In the genomic region with DNA sequence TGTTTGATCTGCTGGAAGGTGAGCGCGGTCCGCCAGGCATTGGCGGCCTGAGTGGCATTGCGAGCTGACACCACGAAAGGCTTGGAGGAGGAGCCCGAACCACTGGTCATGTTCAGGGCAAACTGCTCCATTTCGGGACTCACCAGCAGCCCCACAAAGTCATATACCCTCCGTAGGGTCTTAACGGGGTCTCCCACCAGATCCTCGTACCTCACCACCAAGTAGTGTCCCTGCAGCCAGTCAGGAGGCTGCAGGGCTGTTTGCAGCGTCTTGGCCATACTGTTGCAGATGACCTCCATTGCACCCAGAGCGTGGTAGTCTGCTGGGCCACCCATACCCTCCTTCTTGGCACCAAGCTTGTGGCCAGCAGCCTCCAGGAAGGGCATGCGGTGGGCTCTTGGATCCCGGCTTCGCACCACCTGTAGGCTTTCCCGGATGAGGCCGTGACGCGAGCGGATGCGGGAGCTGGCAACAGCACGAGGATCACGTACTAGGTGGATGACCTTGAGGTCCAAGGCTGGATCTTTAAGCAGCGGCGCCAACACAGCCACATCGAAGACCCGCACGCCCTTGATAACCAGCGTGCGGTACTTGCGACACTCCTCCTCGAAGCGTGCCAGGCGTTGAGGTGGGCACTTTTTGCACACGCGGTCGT, we compare ENCODE assay signal across 7 mouse cellular contexts. TPM values are rescaled to one million over a fixed set of nuclear protein-coding genes. Genes with fewer than 3 reads are reported as not detected.
DNase-seq lines count a peak whose midpoint lies in the region; ATAC-seq and TF ChIP-seq lines count a peak whose summit lies in the region.

No protein-coding gene starts in this region.

- peaks cover 78% of the 10 kb centered on the region for H3K27me3 ChIP-seq in megakaryocyte, embryonic 14.5 days (replicated peaks)
- H3K27me3 ChIP-seq in liver, embryonic 13.5 days: peaks cover 64% of the 10 kb centered on the region
- H3K27me3 ChIP-seq in stomach, postnatal 0 days (ENCODE audit: control insufficient read depth, insufficient read depth, low read length): no peaks in the 10 kb centered on the region

- TF ChIP-seq EP300 in stomach, postnatal 0 days (optimal IDR thresholded peaks at IDR 0.05): no peak

- peak; percentile 8 to 15 for DNase-seq in cerebellum, postnatal 36 days
- peak; percentile 9 for DNase-seq in heart, postnatal 4 days
- no peak for DNase-seq in liver, embryonic 13.5 days
- DNase-seq in stomach, postnatal 0 days (ENCODE audit: low spot score): no peak

- no peaks in the 10 kb centered on the region for H3K36me3 ChIP-seq in megakaryocyte, embryonic 14.5 days (replicated peaks; ENCODE audit: low read length)
- H3K36me3 ChIP-seq in liver, embryonic 13.5 days: no peaks in the 10 kb centered on the region
- H3K36me3 ChIP-seq in stomach, postnatal 0 days (ENCODE audit: control insufficient read depth, insufficient read depth, low read length): no peaks in the 10 kb centered on the region

- peak overlapping the region; percentile 70 for H3K4me2 ChIP-seq in liver, embryonic 13.5 days
- H3K4me2 ChIP-seq in stomach, postnatal 0 days (replicated peaks; ENCODE audit: low read depth): peak overlapping the region; percentile 95

- H3K9ac ChIP-seq in liver, embryonic 13.5 days: no peak overlapping the region
- H3K9ac ChIP-seq in stomach, postnatal 0 days (ENCODE audit: low read length): no peak overlapping the region

- WGBS in liver, embryonic 13.5 days (ENCODE audit: insufficient replicate concordance): 65% methylated on average over 38 of the region's 38 CpGs
- WGBS in stomach, postnatal 0 days: 75% methylated on average over 38 of the region's 38 CpGs

- H3K27ac ChIP-seq in liver, embryonic 13.5 days: no peak overlapping the region
- no peak overlapping the region for H3K27ac ChIP-seq in stomach, postnatal 0 days (replicated peaks)

- peaks cover 33% of the 10 kb centered on the region for H3K4me1 ChIP-seq in megakaryocyte, embryonic 14.5 days
- H3K4me1 ChIP-seq in liver, embryonic 13.5 days (replicated peaks): peaks cover 10% of the 10 kb centered on the region; the same call in 1 of the 2 replicates
- H3K4me1 ChIP-seq in stomach, postnatal 0 days (replicated peaks; ENCODE audit: control insufficient read depth, insufficient read depth): no peaks in the 10 kb centered on the region; the same call in 1 of the 2 replicates

- no peak for TF ChIP-seq CTCF in stomach, postnatal 0 days (IDR thresholded peaks at IDR 0.05; ENCODE audit: low read depth)

- ATAC-seq in megakaryocyte, adult 5-6 weeks (ENCODE audit: poor library complexity, severe bottlenecking): no peak
- ATAC-seq in liver, embryonic 13.5 days (ENCODE audit: low read depth): no peak
- ATAC-seq in stomach, postnatal 0 days (ENCODE audit: low FRiP score, low TSS enrichment): no peak; the same call in 1 of the 2 replicates
- no peak for ATAC-seq in megakaryocyte-erythroid progenitor cell, adult 5-6 weeks (replicated peaks; ENCODE audit: low FRiP score, low TSS enrichment, poor library complexity, severe bottlenecking)

- peak overlapping the region; percentile 91 for H3K4me3 ChIP-seq in megakaryocyte, embryonic 14.5 days (replicated peaks)
- H3K4me3 ChIP-seq in liver, embryonic 13.5 days (replicated peaks): peak overlapping the region; percentile 53; the same call in 1 of the 2 replicates
- H3K4me3 ChIP-seq in stomach, postnatal 0 days (ENCODE audit: low read depth, low read length): peak overlapping the region; percentile 63

- H3K9me3 ChIP-seq in megakaryocyte, embryonic 14.5 days: peaks cover 5% of the 10 kb centered on the region
- H3K9me3 ChIP-seq in liver, embryonic 13.5 days (replicated peaks): no peaks in the 10 kb centered on the region
- no peaks in the 10 kb centered on the region for H3K9me3 ChIP-seq in stomach, postnatal 0 days (ENCODE audit: control insufficient read depth, low read length)

RNA-seq across cellular contexts. Expression of gene Chst2, which starts 1.6 kb away (rescaled TPM):
- polyA plus RNA-seq in megakaryocyte, embryonic 14.5 days (2012; ENCODE audit: insufficient read depth, low replicate concordance): not detected in 2 replicates
- 0.02 TPM in 1 of 2 replicates, not detected in the other for total RNA-seq in megakaryocyte, adult 5-6 weeks (2015)
- not detected in 2 replicates for total RNA-seq in megakaryocyte, adult 5-6 weeks (2017)
- 1 to 10 TPM; 3.8 to 4.1 TPM for total RNA-seq in heart, postnatal 4 days (2021)
- 0.39 and 0.42 TPM in 2 replicates for polyA plus RNA-seq in liver, embryonic 13.5 days (2015; fragmentation: Nextera tagmentation; extraction: Ambion mirVana)
- polyA plus RNA-seq in stomach, postnatal 0 days (2015; fragmentation: Nextera tagmentation; extraction: Ambion mirVana): 0.75 and 0.87 TPM in 2 replicates
- total RNA-seq in megakaryocyte-erythroid progenitor cell, adult 5-6 weeks (2014; fragmentation: Nextera tagmentation): not detected in 2 replicates
- 0.04 and 0.14 TPM in 2 replicates for total RNA-seq in megakaryocyte-erythroid progenitor cell, adult 5-6 weeks (2017)

Comparison
In these comparisons a context has a peak if more than half of its experiments do, and no peak if none do; other contexts are left out.
1. DNase-seq: peak in cerebellum, postnatal 36 days (2 of 2) and heart, postnatal 4 days (single experiment); none in liver, embryonic 13.5 days (single experiment) and stomach, postnatal 0 days (single experiment).
2. RNA of gene Chst2, which starts 1.6 kb away (total RNA-seq): 3.8 to 4.1 TPM in heart, postnatal 4 days; 0.04 to 0.14 TPM in megakaryocyte-erythroid progenitor cell, adult 5-6 weeks and 0.02 TPM in megakaryocyte, adult 5-6 weeks; every median in the first group is over 4 times any median in the second.
3. Peak in every context shown above with its lines, with median percentiles within 50 percentile points of each other: H3K4me3 ChIP-seq.